Mouse (Mus musculus): ENCODE data around the gene Wdr74.

DNA sequence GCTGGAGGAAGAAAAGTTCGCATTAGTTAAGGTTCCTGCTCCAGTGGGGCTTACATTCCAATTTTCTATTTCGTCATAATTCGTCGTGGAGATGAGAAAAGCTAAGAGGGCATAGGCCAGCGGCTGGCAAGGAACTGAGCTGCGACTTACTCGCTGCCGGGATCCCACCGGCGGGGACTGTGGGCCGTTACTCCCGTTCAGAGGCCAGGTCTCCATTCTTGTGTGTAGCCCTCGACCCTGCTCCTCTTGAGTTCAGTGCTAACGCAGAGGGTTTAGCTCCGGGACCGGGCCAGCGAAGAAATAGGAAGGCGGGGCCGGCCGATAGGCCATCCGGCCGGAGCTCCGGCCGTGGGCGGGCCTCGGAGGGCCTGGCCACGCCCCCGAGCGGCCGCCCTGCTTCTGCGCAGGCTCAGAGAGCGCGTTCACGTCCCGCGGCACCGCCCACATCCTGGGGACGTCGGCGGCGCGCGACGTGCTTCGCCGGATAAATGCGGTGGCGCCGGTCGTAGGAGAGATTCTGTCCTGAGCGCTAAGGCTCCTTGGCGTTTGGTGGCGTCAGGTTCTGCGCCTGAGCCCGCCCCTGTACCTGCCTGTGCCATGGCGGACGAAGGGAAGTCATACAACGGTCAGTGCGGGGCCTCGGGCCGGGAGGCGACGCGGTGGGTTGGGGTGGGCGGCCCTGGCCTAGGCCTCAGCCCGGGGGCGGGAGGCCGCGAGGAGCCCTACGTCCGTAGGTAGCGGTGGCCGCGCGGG is 21.2 kb downstream of the Wdr74 start, which contains the start of gene Nxf1:
- TF ChIP-seq CTCF (IDR thresholded peaks at IDR 0.05), result no peak
- no peak for TF ChIP-seq EP300 (IDR thresholded peaks at IDR 0.05; ENCODE audit: insufficient read depth, low read depth, low read length)
